Mouse (Mus musculus): ENCODE measurements around the gene Cux1. TPM values are rescaled to one million over a fixed set of nuclear protein-coding genes. Genes with fewer than 3 reads are reported as not detected.

Cux1 gene
- polyA plus RNA-seq, 2 experiments: 39.0 to 64.3 TPM

- Histone ChIP-seq H3K4me1 (ENCODE audit: control insufficient read depth, insufficient read depth, low read length) (no peaks in the 10 kb centered on the region), H3K9ac (ENCODE audit: low read depth, low read length, severe bottlenecking) (no peak overlapping the region), H3K4me3 (replicated peaks; ENCODE audit: low read length) (no peak overlapping the region), H3K9me3 (ENCODE audit: control insufficient read depth, low read length) (no peaks in the 10 kb centered on the region), H3K36me3 (ENCODE audit: control insufficient read depth, insufficient read depth, low read length) (peaks cover 2% of the 10 kb centered on the region; the same call in 1 of the 2 replicates), H3K27ac (replicated peaks; ENCODE audit: low read depth, low read length) (no peak overlapping the region), H3K4me2 (replicated peaks; ENCODE audit: low read depth, low read length, severe bottlenecking) (no peak overlapping the region), H3K27me3 (ENCODE audit: control insufficient read depth, insufficient read depth, low read length) (peaks cover 5% of the 10 kb centered on the region)
- DNase-seq (ENCODE audit: low spot score): no peak
- WGBS: 65% methylated on average over 2 of the region's 2 CpGs
- no peak for ATAC-seq (ENCODE audit: low FRiP score, low read depth)
- no peak for TF ChIP-seq POLR2A (IDR thresholded peaks at IDR 0.05; ENCODE audit: borderline replicate concordance, extremely low read depth, insufficient read depth, insufficient read length)
Measured at GRCm38 (mm10) chr5:136386757-136387156, 180.5 kb downstream of the Cux1 start.

- Histone ChIP-seq H3K9ac (ENCODE audit: low read depth, low read length, severe bottlenecking) (no peak overlapping the region), H3K9me3 (ENCODE audit: control insufficient read depth, low read length) (no peaks in the 10 kb centered on the region), H3K27me3 (ENCODE audit: control insufficient read depth, insufficient read depth, low read length) (peaks cover 5% of the 10 kb centered on the region; the same call in 1 of the 2 replicates), H3K4me2 (replicated peaks; ENCODE audit: low read depth, low read length, severe bottlenecking) (no peak overlapping the region), H3K27ac (replicated peaks; ENCODE audit: low read depth, low read length) (no peak overlapping the region), H3K4me1 (ENCODE audit: control insufficient read depth, insufficient read depth, low read length) (no peaks in the 10 kb centered on the region), H3K36me3 (ENCODE audit: control insufficient read depth, insufficient read depth, low read length) (no peaks in the 10 kb centered on the region), H3K4me3 (replicated peaks; ENCODE audit: low read length) (no peak overlapping the region)
- no peak for DNase-seq (ENCODE audit: low spot score)
- WGBS: 75% methylated on average over 3 of the region's 3 CpGs
- no peak for ATAC-seq (ENCODE audit: low FRiP score, low read depth)
- no peak for TF ChIP-seq POLR2A (IDR thresholded peaks at IDR 0.05; ENCODE audit: borderline replicate concordance, extremely low read depth, insufficient read depth, insufficient read length)
Measured at GRCm38 (mm10) chr5:136385161-136385560, 182.1 kb downstream of the Cux1 start.

- no peak for ATAC-seq (ENCODE audit: low FRiP score, low read depth)
- no peak for TF ChIP-seq POLR2A (IDR thresholded peaks at IDR 0.05; ENCODE audit: borderline replicate concordance, extremely low read depth, insufficient read depth, insufficient read length)
- Histone ChIP-seq H3K9me3 (ENCODE audit: control insufficient read depth, low read length) (no peaks in the 10 kb centered on the region), H3K36me3 (ENCODE audit: control insufficient read depth, insufficient read depth, low read length) (no peaks in the 10 kb centered on the region), H3K9ac (ENCODE audit: low read depth, low read length, severe bottlenecking) (no peak overlapping the region), H3K27me3 (ENCODE audit: control insufficient read depth, insufficient read depth, low read length) (peaks cover 5% of the 10 kb centered on the region; the same call in 1 of the 2 replicates), H3K27ac (replicated peaks; ENCODE audit: low read depth, low read length) (no peak overlapping the region), H3K4me3 (replicated peaks; ENCODE audit: low read length) (no peak overlapping the region), H3K4me2 (replicated peaks; ENCODE audit: low read depth, low read length, severe bottlenecking) (no peak overlapping the region), H3K4me1 (ENCODE audit: control insufficient read depth, insufficient read depth, low read length) (no peaks in the 10 kb centered on the region)
- 79% methylated on average over 9 of the region's 9 CpGs for WGBS
- DNase-seq (ENCODE audit: low spot score): no peak
Measured at GRCm38 (mm10) chr5:136382261-136383005, 184.9 kb downstream of the Cux1 start.

GRCm38 (mm10) chr5:136379405-136379804 is 187.9 kb downstream of the Cux1 start:
- H3K27ac ChIP-seq (replicated peaks; ENCODE audit: low read depth, low read length): no peak overlapping the region
- no peaks in the 10 kb centered on the region for H3K36me3 ChIP-seq (ENCODE audit: control insufficient read depth, insufficient read depth, low read length)
- 83% methylated on average over 1 of the region's 1 CpGs for WGBS
- H3K4me2 ChIP-seq (replicated peaks; ENCODE audit: low read depth, low read length, severe bottlenecking): no peak overlapping the region
- no peak overlapping the region for H3K4me3 ChIP-seq (replicated peaks; ENCODE audit: low read length)
- ATAC-seq (ENCODE audit: low FRiP score, low read depth): no peak
- TF ChIP-seq POLR2A (IDR thresholded peaks at IDR 0.05; ENCODE audit: borderline replicate concordance, extremely low read depth, insufficient read depth, insufficient read length): no peak
- no peaks in the 10 kb centered on the region for H3K27me3 ChIP-seq (ENCODE audit: control insufficient read depth, insufficient read depth, low read length)
- H3K9ac ChIP-seq (ENCODE audit: low read depth, low read length, severe bottlenecking): no peak overlapping the region
- H3K9me3 ChIP-seq (ENCODE audit: control insufficient read depth, low read length): no peaks in the 10 kb centered on the region
- peaks cover 8% of the 10 kb centered on the region; the same call in 1 of the 2 replicates for H3K4me1 ChIP-seq (ENCODE audit: control insufficient read depth, insufficient read depth, low read length)
- DNase-seq (ENCODE audit: low spot score): no peak

GRCm38 (mm10) chr5:136377101-136377500 is 190.2 kb downstream of the Cux1 start:
- no peak overlapping the region for H3K27ac ChIP-seq (replicated peaks; ENCODE audit: low read depth, low read length)
- no peaks in the 10 kb centered on the region for H3K9me3 ChIP-seq (ENCODE audit: control insufficient read depth, low read length)
- TF ChIP-seq POLR2A (IDR thresholded peaks at IDR 0.05; ENCODE audit: borderline replicate concordance, extremely low read depth, insufficient read depth, insufficient read length): no peak
- peaks cover 10% of the 10 kb centered on the region for H3K36me3 ChIP-seq (ENCODE audit: control insufficient read depth, insufficient read depth, low read length)
- no peak overlapping the region for H3K4me2 ChIP-seq (replicated peaks; ENCODE audit: low read depth, low read length, severe bottlenecking)
- H3K4me3 ChIP-seq (replicated peaks; ENCODE audit: low read length): no peak overlapping the region
- WGBS: 53% methylated on average over 3 of the region's 3 CpGs
- ATAC-seq (ENCODE audit: low FRiP score, low read depth): no peak
- no peaks in the 10 kb centered on the region for H3K27me3 ChIP-seq (ENCODE audit: control insufficient read depth, insufficient read depth, low read length)
- no peak for DNase-seq (ENCODE audit: low spot score)
- H3K4me1 ChIP-seq (ENCODE audit: control insufficient read depth, insufficient read depth, low read length): peaks cover 8% of the 10 kb centered on the region; the same call in 1 of the 2 replicates
- no peak overlapping the region for H3K9ac ChIP-seq (ENCODE audit: low read depth, low read length, severe bottlenecking)
